Mouse (Mus musculus): ENCODE results near the gene Myadm. TPM values are rescaled to one million over a fixed set of nuclear protein-coding genes. Genes with fewer than 3 reads are reported as not detected.

Myadm gene
- polyA plus RNA-seq, 1 experiment = not detected

DNA sequence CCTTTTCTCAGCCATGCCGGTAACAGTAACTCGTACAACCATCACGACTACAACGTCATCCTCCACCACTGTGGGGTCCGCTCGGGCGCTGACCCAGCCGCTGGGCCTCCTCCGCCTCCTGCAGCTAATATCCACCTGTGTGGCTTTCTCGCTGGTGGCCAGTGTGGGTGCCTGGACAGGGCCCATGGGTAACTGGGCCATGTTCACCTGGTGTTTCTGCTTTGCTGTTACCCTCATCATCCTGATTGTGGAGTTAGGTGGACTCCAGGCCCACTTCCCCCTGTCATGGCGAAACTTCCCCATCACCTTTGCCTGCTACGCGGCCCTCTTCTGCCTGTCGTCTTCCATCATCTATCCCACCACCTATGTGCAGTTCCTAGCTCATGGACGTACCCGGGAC, 7.8 kb downstream of the Myadm start:
- peaks cover 16% of the 10 kb centered on the region for H3K4me1 ChIP-seq (ENCODE audit: control insufficient read depth, insufficient read depth, low read length)
- H3K4me3 ChIP-seq (ENCODE audit: insufficient read depth, low read depth, low read length) = no peak overlapping the region
- H3K27ac ChIP-seq (ENCODE audit: insufficient read depth, low read depth, low read length) = no peak overlapping the region
- TF ChIP-seq POLR2A (IDR thresholded peaks at IDR 0.05; ENCODE audit: insufficient read depth, low read depth, low read length) (no peak), CTCF (IDR thresholded peaks at IDR 0.05; ENCODE audit: insufficient read depth, low read depth, low read length) (no peak)
- WGBS = 94% methylated on average over 16 of the region's 16 CpGs

DNA sequence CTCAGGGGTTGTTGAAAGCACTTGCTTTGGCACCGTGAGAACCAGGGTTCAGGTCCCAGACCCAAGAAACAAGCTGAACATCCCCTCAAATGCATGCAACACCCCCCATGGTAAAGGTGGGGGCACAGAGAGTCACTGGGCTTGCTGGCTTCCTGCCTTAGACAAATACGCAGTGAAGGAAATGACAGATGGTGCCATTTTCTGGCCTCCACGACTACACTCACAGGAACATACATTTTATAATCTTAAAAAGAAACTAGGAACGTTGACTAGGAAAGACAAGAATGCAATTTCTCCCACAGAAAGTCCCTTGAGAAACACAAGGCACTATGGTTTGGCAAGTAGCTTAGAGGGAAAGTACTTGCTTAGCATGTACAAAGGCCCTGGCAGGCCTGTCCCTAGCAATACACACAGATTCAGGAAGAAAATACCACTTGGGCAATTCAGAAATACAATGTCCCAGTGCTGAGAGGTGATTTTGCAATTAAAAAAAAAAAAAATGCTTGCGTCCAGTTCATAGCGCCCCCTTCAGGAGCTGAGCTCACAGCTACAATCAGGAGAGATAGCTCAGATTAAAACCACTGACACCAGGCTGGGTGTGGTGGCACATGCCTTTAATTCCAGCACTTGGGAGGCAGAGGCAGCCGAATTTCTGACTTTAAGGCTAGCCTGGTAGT, 11.2 kb downstream of the Myadm start:
- Histone ChIP-seq H3K4me3 (ENCODE audit: insufficient read depth, low read depth, low read length) (no peak overlapping the region), H3K27ac (ENCODE audit: insufficient read depth, low read depth, low read length) (no peak overlapping the region), H3K4me1 (ENCODE audit: control insufficient read depth, insufficient read depth, low read length) (peaks cover 34% of the 10 kb centered on the region)
- TF ChIP-seq CTCF (IDR thresholded peaks at IDR 0.05; ENCODE audit: insufficient read depth, low read depth, low read length) = no peak
- TF ChIP-seq POLR2A (IDR thresholded peaks at IDR 0.05; ENCODE audit: insufficient read depth, low read depth, low read length) = no peak
- WGBS = 61% methylated on average over 7 of the region's 7 CpGs

DNA sequence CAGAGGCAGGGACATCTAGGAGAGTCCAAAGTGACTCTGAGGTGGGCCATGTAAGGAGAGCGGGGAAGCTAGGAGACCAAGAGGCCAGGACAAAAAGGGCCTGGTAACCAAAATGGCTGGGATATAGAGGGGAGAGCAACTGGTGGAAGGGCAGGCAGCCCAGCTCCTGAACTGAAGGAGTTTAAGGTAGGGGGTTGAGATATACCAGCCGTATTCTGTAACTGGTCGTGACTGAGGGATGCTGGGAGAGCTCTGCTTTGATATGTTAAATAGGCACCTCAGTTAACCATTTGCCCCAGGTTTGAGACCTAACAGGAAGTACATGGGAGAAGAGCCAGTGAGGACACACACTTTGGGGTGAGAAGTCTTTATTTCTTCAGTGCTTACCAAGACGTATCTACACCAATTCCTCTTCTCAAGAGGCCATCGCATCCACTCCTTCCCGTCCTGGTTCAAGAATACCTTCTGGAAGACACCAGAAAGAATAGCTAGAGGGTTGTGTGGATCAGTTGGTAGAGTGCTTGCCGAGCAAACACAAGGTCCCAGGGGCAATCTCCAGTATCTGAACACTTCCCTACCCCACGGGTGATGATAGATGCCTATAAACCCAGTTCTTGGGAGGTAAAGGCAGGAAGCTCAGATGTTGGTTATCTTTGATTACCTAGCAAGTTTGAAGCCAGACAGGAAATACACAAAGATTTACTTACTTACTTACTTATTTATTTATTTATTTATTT, 12.2 kb downstream of the Myadm start:
- Histone ChIP-seq H3K4me1 (ENCODE audit: control insufficient read depth, insufficient read depth, low read length) (peaks cover 38% of the 10 kb centered on the region), H3K4me3 (ENCODE audit: insufficient read depth, low read depth, low read length) (no peak overlapping the region), H3K27ac (ENCODE audit: insufficient read depth, low read depth, low read length) (no peak overlapping the region)
- WGBS = 83% methylated on average over 8 of the region's 8 CpGs
- TF ChIP-seq POLR2A (IDR thresholded peaks at IDR 0.05; ENCODE audit: insufficient read depth, low read depth, low read length) (no peak), CTCF (IDR thresholded peaks at IDR 0.05; ENCODE audit: insufficient read depth, low read depth, low read length) (no peak)

DNA sequence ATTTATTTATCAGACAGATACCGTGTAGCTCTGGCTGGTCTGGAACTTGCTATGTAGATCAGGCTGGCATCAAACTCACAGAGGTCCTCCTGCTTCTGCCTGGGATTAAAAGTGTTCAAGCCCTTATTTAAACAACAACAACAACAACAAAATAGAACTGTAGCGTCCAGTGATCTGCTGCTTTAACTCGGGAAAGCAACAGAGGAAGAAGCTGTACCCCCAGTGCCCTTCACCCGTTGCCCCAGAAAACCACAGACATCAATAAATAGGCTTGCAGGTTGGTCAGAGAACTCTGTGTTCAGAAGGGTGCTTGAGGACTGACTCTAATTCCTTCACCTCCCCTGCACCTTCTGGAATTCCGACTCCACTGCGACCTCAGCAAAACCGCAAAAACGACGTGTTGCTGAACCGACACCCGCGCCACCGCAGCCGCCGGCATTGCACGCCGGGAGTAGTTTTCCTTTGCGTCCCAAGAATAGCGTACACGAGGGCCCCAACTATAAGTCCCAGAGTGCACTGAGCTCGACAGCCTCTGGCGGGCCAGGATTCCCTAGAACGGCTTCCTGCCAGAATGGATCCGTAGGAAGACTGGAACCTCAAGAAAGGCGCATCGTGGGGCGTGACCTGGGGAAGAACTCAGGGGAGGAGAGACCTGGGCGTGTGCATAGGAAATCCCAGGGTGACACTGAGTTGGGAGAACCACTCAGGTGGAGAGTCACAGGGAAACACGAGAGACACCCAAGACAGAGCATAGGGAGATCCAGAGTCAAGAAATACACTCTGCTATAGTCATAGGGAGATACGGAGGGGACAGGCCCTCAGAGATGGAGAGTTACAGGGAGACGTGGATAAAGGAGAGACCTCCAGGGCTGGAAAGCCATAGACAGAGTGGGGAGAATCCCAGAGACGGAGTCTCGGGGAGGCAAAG, 13.0 kb downstream of the Myadm start:
- peaks cover 35% of the 10 kb centered on the region for H3K4me1 ChIP-seq (ENCODE audit: control insufficient read depth, insufficient read depth, low read length)
- peak overlapping the region; percentile 54 for H3K27ac ChIP-seq (ENCODE audit: insufficient read depth, low read depth, low read length)
- TF ChIP-seq POLR2A (IDR thresholded peaks at IDR 0.05; ENCODE audit: insufficient read depth, low read depth, low read length) (0 out of 2 replicates have a peak, but pooled peaks have one; percentile 12), CTCF (IDR thresholded peaks at IDR 0.05; ENCODE audit: insufficient read depth, low read depth, low read length) (no peak)
- WGBS = 8% methylated on average over 33 of the region's 33 CpGs
- peak overlapping the region; percentile 45 for H3K4me3 ChIP-seq (ENCODE audit: insufficient read depth, low read depth, low read length)

DNA sequence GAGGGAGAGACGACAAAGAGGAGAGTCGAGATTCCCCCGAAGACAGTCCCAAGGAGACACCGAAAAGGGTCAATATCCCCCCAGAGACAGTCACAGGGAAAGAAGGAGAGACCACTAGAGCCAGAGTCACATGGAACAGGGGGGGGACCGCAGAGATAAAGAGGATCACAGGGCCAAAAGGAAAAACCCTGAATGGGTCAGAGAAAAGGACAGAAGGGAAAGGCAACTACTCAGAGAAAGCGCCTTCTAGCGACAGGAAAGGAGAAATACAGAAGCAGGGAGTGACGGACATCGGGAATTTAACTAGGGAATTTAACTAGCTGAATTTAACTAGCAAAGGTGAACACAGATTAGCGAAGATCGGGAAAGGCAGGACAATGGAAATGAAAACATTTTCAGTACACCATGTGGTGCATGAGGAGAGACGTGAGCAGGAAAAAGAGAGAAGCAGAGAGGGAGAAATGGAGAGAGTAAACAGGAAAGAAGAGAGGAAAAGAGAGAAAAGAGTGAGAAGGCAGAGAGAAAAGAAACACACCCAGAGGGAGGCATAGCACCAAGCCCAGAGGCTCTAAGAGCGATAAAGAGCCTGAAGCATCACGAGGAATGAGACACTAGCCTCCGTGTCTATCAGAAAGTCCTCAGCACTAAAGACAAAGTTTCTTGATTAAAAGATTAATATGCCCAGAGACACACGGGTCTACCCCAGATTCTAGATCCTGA, 13.8 kb downstream of the Myadm start:
- no peak for TF ChIP-seq CTCF (IDR thresholded peaks at IDR 0.05; ENCODE audit: insufficient read depth, low read depth, low read length)
- no peak for TF ChIP-seq POLR2A (IDR thresholded peaks at IDR 0.05; ENCODE audit: insufficient read depth, low read depth, low read length)
- Histone ChIP-seq H3K4me3 (ENCODE audit: insufficient read depth, low read depth, low read length) (peak overlapping the region; percentile 66), H3K27ac (ENCODE audit: insufficient read depth, low read depth, low read length) (peak overlapping the region; percentile 54), H3K4me1 (ENCODE audit: control insufficient read depth, insufficient read depth, low read length) (peaks cover 28% of the 10 kb centered on the region)
- 2% methylated on average over 16 of the region's 16 CpGs for WGBS

DNA sequence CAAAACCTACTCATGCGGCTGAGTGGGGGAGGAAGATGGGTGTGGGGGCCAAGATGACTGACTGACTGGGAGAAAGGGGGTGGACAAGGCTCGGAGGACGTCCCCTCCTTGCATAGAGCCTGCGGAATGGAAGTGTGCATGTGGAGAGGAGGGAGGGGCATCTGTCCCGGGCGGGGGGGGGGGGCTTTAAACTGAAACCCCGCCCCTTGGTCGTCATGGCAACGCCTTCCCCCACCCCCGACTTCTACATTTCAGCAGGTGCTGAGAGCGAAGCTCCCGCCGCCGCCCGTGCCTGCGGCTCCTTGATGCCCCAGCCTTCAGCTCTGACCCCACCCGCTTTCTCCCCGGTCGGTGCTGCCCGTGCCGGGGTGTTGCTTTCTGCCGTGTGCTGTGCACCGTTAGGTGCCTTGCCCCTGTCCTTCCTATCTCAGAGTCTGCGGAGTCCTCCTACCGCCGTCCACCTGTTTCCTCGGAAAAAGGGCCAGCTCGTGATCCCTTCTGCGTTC, 14.4 kb downstream of the Myadm start:
- Histone ChIP-seq H3K4me1 (ENCODE audit: control insufficient read depth, insufficient read depth, low read length) (peaks cover 28% of the 10 kb centered on the region), H3K27ac (ENCODE audit: insufficient read depth, low read depth, low read length) (peak overlapping the region; percentile 64)

DNA sequence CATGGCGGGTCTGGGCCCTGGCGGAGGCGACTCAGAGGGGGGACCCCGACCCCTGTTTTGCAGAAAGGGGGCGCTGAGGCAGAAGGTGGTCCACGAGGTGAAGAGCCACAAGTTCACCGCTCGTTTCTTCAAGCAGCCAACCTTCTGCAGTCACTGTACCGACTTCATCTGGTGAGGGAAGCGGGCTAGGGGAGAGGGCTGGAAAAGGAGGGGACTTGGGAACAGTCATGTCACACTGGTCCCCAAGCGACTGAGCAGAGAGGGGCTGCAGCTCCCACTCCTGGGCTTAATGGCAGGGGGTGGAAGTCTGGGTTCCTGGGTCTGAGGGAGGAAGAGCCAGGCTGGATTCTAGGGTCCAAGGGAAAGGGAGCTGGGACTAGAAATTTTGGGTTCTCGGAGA, 14.9 kb downstream of the Myadm start:
- no peak for TF ChIP-seq POLR2A (IDR thresholded peaks at IDR 0.05; ENCODE audit: insufficient read depth, low read depth, low read length)
- Histone ChIP-seq H3K27ac (ENCODE audit: insufficient read depth, low read depth, low read length) (peak overlapping the region; percentile 64), H3K4me1 (ENCODE audit: control insufficient read depth, insufficient read depth, low read length) (peaks cover 28% of the 10 kb centered on the region), H3K4me3 (ENCODE audit: insufficient read depth, low read depth, low read length) (peak overlapping the region; percentile 66)
- 5% methylated on average over 12 of the region's 12 CpGs for WGBS

More for the DNA sequence above, 14.4 kb downstream of the Myadm start:
- TF ChIP-seq POLR2A (IDR thresholded peaks at IDR 0.05; ENCODE audit: insufficient read depth, low read depth, low read length) (0 out of 2 replicates have a peak, but pooled peaks have one; percentile 14), CTCF (IDR thresholded peaks at IDR 0.05; ENCODE audit: insufficient read depth, low read depth, low read length) (no peak)
- peak overlapping the region; percentile 66 for H3K4me3 ChIP-seq (ENCODE audit: insufficient read depth, low read depth, low read length)
- WGBS = under 1% methylated on average over 29 of the region's 29 CpGs

DNA sequence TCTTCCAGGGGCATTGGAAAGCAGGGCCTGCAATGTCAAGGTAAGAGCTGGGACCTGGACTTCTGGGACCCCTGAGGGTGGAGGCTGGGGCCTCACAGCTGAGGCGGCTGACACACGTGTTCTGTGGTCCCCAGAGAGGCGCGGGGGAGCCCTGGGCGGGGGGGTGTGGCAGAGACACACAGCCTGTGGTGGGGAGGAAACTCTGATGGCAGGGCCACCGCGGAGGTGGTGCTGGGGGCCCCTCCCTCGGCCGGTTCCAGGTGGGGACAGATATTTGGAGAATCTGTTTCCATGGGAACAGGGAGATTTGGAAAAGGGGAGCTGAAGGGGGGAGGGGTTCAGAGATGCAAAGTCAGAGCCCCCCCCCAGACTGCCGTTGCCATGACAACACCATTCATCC, 15.4 kb downstream of the Myadm start:
- TF ChIP-seq CTCF (IDR thresholded peaks at IDR 0.05; ENCODE audit: insufficient read depth, low read depth, low read length) (no peak), POLR2A (IDR thresholded peaks at IDR 0.05; ENCODE audit: insufficient read depth, low read depth, low read length) (no peak)
- Histone ChIP-seq H3K27ac (ENCODE audit: insufficient read depth, low read depth, low read length) (no peak overlapping the region), H3K4me1 (ENCODE audit: control insufficient read depth, insufficient read depth, low read length) (peaks cover 28% of the 10 kb centered on the region), H3K4me3 (ENCODE audit: insufficient read depth, low read depth, low read length) (peak overlapping the region; percentile 66)
- WGBS = 11% methylated on average over 10 of the region's 10 CpGs
